Mouse (Mus musculus) midbrain, embryonic 15.5 days (tissue): ENCODE measurements around the gene Tbc1d23. TPM values are rescaled to one million over a fixed set of nuclear protein-coding genes. Genes with fewer than 3 reads are reported as not detected.
A peak's percentile ranks its signal among the peaks of the same experiment; 100 is the strongest.

Experiments
- ATAC-seq: fragments of 200-750 bp; cut with Nextera tagmentation; replicated peaks from 2 replicates; pipeline ENCODE4 v1.8.0; 2017; ENCODE audit warnings: moderate TSS enrichment
- H3K27ac ChIP-seq: fragments of 300-500 bp; sonication (generic); 2 replicates; pipeline ENCODE4 v1.5.1; 2015; ENCODE audit warnings: mild to moderate bottlenecking, inconsistent platforms
- H3K27me3 ChIP-seq: fragments of 300-500 bp; sonication (generic); replicated peaks from 2 replicates; pipeline ENCODE4 v1.6.1; 2015; ENCODE audit warnings: inconsistent platforms
- H3K36me3 ChIP-seq: fragments of 300-500 bp; sonication (generic); replicated peaks from 2 replicates; pipeline ENCODE4 v1.6.1; 2015; ENCODE audit warnings: inconsistent platforms
- H3K4me1 ChIP-seq: fragments of 300-500 bp; sonication (generic); 2 replicates; pipeline ENCODE4 v1.6.1; 2015; ENCODE audit warnings: inconsistent platforms
- H3K4me2 ChIP-seq: fragments of 300-500 bp; sonication (generic); 2 replicates; pipeline ENCODE4 v1.6.1; 2015; ENCODE audit warnings: inconsistent platforms, mild to moderate bottlenecking, moderate library complexity
- H3K4me3 ChIP-seq: fragments of 300-500 bp; sonication (generic); 2 replicates; pipeline ENCODE4 v1.5.1; 2015; ENCODE audit warnings: mild to moderate bottlenecking, inconsistent platforms
- H3K9ac ChIP-seq: fragments of 300-500 bp; sonication (generic); 2 replicates; pipeline ENCODE4 v1.6.1; 2015; ENCODE audit warnings: mild to moderate bottlenecking, inconsistent platforms
- H3K9me3 ChIP-seq: fragments of 300-500 bp; sonication (generic); 2 replicates; pipeline ENCODE4 v1.6.1; 2016; ENCODE audit warnings: inconsistent platforms
- WGBS: fragments of 180-500 bp; shearing (Covaris S2); methylation state at CpG from one replicate; pipeline ENCODE4 v1.1.7; 2015; ENCODE audit warnings: mixed read lengths; 5-methylcytosine and 5-hydroxymethylcytosine counted together
- polyA plus RNA-seq: library from polyadenylated mRNA; unstranded; fragments of >200 nt; fragmentation: Nextera tagmentation; extraction: Ambion mirVana; gene quantifications from 2 replicates; pipeline ENCODE4 v1.2.1, GENCODE M21; 2015

Tbc1d23 gene
- 32.1 and 34.8 TPM in 2 replicates for polyA plus RNA-seq

- Histone ChIP-seq H3K4me3 (peak within 1 kb of the TSS; percentile 98), H3K4me2 (peak within 1 kb of the TSS; percentile 74), H3K36me3 (no peaks in the 10 kb centered on the region), H3K27me3 (no peaks in the 10 kb centered on the region), H3K9ac (peak within 1 kb of the TSS; percentile 93), H3K27ac (peak within 1 kb of the TSS; percentile 84), H3K4me1 (peaks cover 19% of the 10 kb centered on the region), H3K9me3 (no peaks in the 10 kb centered on the region)
- WGBS, result under 1% methylated on average over 42 of the region's 42 CpGs
- ATAC-seq, result peak; percentile 100
Measured at GRCm38 (mm10) chr16:57231089-57231936, at the start of gene Tbc1d23. Gene Tbc1d23, minus strand, starts transcription at chr16:57231504.

- H3K36me3 ChIP-seq, result no peaks in the 10 kb centered on the region
- no peak overlapping the region for H3K9ac ChIP-seq
- H3K4me2 ChIP-seq, result no peak overlapping the region
- WGBS, result 89% methylated on average over 31 of the region's 31 CpGs
- H3K27ac ChIP-seq, result no peak overlapping the region
- no peak for ATAC-seq
- H3K9me3 ChIP-seq, result no peaks in the 10 kb centered on the region
- H3K4me1 ChIP-seq, result no peaks in the 10 kb centered on the region
- H3K4me3 ChIP-seq, result no peak overlapping the region
- no peaks in the 10 kb centered on the region for H3K27me3 ChIP-seq
Measured at GRCm38 (mm10) chr16:57280221-57281217, 49.2 kb upstream of the Tbc1d23 start.

- H3K36me3 ChIP-seq, result no peaks in the 10 kb centered on the region
- no peak overlapping the region for H3K4me2 ChIP-seq
- no peaks in the 10 kb centered on the region for H3K9me3 ChIP-seq
- H3K4me1 ChIP-seq, result no peaks in the 10 kb centered on the region
- no peak for ATAC-seq
- H3K27me3 ChIP-seq, result no peaks in the 10 kb centered on the region
- 92% methylated on average over 10 of the region's 12 CpGs for WGBS
- H3K27ac ChIP-seq, result no peak overlapping the region
- H3K9ac ChIP-seq, result no peak overlapping the region
- H3K4me3 ChIP-seq, result no peak overlapping the region
Measured at GRCm38 (mm10) chr16:57278976-57279626, 47.8 kb upstream of the Tbc1d23 start.

GRCm38 (mm10) chr16:57269751-57270150 lies 38.4 kb upstream of the Tbc1d23 start:
- Histone ChIP-seq H3K4me3 (no peak overlapping the region), H3K36me3 (no peaks in the 10 kb centered on the region), H3K9ac (no peak overlapping the region), H3K27ac (no peak overlapping the region), H3K4me1 (no peaks in the 10 kb centered on the region), H3K9me3 (no peaks in the 10 kb centered on the region), H3K4me2 (no peak overlapping the region), H3K27me3 (no peaks in the 10 kb centered on the region)
- WGBS, result 94% methylated on average over 13 of the region's 13 CpGs
- ATAC-seq, result no peak

GRCm38 (mm10) chr16:57268058-57268841 lies 36.9 kb upstream of the Tbc1d23 start:
- Histone ChIP-seq H3K27me3 (no peaks in the 10 kb centered on the region), H3K36me3 (no peaks in the 10 kb centered on the region), H3K9ac (no peak overlapping the region), H3K27ac (no peak overlapping the region), H3K4me2 (no peak overlapping the region), H3K9me3 (no peaks in the 10 kb centered on the region), H3K4me1 (no peaks in the 10 kb centered on the region), H3K4me3 (no peak overlapping the region)
- ATAC-seq, result no peak
- WGBS, result 89% methylated on average over 14 of the region's 14 CpGs

- Histone ChIP-seq H3K9me3 (no peaks in the 10 kb centered on the region), H3K4me3 (no peak overlapping the region), H3K36me3 (no peaks in the 10 kb centered on the region), H3K4me1 (no peaks in the 10 kb centered on the region), H3K27me3 (no peaks in the 10 kb centered on the region), H3K4me2 (no peak overlapping the region), H3K9ac (no peak overlapping the region), H3K27ac (no peak overlapping the region)
- ATAC-seq, result no peak
- 31% methylated on average over 1 of the region's 1 CpGs for WGBS
Measured at GRCm38 (mm10) chr16:57267068-57267467, 35.8 kb upstream of the Tbc1d23 start.

GRCm38 (mm10) chr16:57260152-57260551 lies 28.8 kb upstream of the Tbc1d23 start:
- Histone ChIP-seq H3K36me3 (no peaks in the 10 kb centered on the region), H3K4me3 (no peak overlapping the region), H3K27me3 (no peaks in the 10 kb centered on the region), H3K9me3 (no peaks in the 10 kb centered on the region), H3K9ac (no peak overlapping the region), H3K27ac (no peak overlapping the region), H3K4me2 (no peak overlapping the region), H3K4me1 (no peaks in the 10 kb centered on the region)
- 86% methylated on average over 10 of the region's 10 CpGs for WGBS
- ATAC-seq, result no peak

GRCm38 (mm10) chr16:57259356-57260083 lies 28.2 kb upstream of the Tbc1d23 start:
- WGBS, result 91% methylated on average over 13 of the region's 13 CpGs
- no peaks in the 10 kb centered on the region for H3K27me3 ChIP-seq
- no peaks in the 10 kb centered on the region for H3K4me1 ChIP-seq
- no peaks in the 10 kb centered on the region for H3K36me3 ChIP-seq
- no peak overlapping the region for H3K4me2 ChIP-seq
- no peak overlapping the region for H3K9ac ChIP-seq
- H3K9me3 ChIP-seq, result no peaks in the 10 kb centered on the region
- ATAC-seq, result no peak
- no peak overlapping the region for H3K27ac ChIP-seq
- no peak overlapping the region for H3K4me3 ChIP-seq

- no peak overlapping the region for H3K4me2 ChIP-seq
- no peak overlapping the region for H3K27ac ChIP-seq
- no peaks in the 10 kb centered on the region for H3K27me3 ChIP-seq
- ATAC-seq, result no peak
- 44% methylated on average over 7 of the region's 7 CpGs for WGBS
- no peaks in the 10 kb centered on the region for H3K36me3 ChIP-seq
- no peak overlapping the region for H3K9ac ChIP-seq
- no peaks in the 10 kb centered on the region for H3K9me3 ChIP-seq
- H3K4me1 ChIP-seq, result no peaks in the 10 kb centered on the region
- H3K4me3 ChIP-seq, result no peak overlapping the region
Measured at GRCm38 (mm10) chr16:57251589-57252421, 20.5 kb upstream of the Tbc1d23 start.

GRCm38 (mm10) chr16:57250991-57251390 lies 19.7 kb upstream of the Tbc1d23 start:
- Histone ChIP-seq H3K4me1 (no peaks in the 10 kb centered on the region), H3K27me3 (no peaks in the 10 kb centered on the region), H3K4me2 (no peak overlapping the region), H3K36me3 (no peaks in the 10 kb centered on the region), H3K4me3 (no peak overlapping the region), H3K9me3 (no peaks in the 10 kb centered on the region), H3K9ac (no peak overlapping the region), H3K27ac (no peak overlapping the region)
- no peak for ATAC-seq
- WGBS, result 88% methylated on average over 4 of the region's 4 CpGs
